Mouse (Mus musculus): ENCODE data around the gene Stk10.

- no peak for TF ChIP-seq CTCF (IDR thresholded peaks at IDR 0.05; ENCODE audit: low read depth, low read length)
- no peak for TF ChIP-seq POLR2A (IDR thresholded peaks at IDR 0.05; ENCODE audit: insufficient read depth, low read length)
- no peak for TF ChIP-seq EP300 (IDR thresholded peaks at IDR 0.05; ENCODE audit: insufficient read depth, low read depth, low read length)
These were observed 17.0 kb downstream of the Stk10 start for GRCm38 (mm10) chr11:32550102-32550501.
